Mouse (Mus musculus) monocyte, adult 5-6 weeks (primary cell): Measurements from ENCODE around the gene Megf8. TPM values are rescaled to one million over a fixed set of nuclear protein-coding genes. Genes with fewer than 3 reads are reported as not detected.

Source experiments
- ATAC-seq: fragments of 153-309, 156-312 bp; replicated peaks from 2 replicates; pipeline ENCODE4 v1.8.0; 2017; ENCODE audit warnings: mild to moderate bottlenecking; ENCODE audit not compliant: low TSS enrichment, insufficient number of reproducible peaks, severe bottlenecking, poor library complexity, low FRiP score
- total RNA-seq: library from RNA; stranded (forward); fragments of 200-1000, 200-491, 200-594 nt; gene quantifications from 3 replicates; pipeline ENCODE4 v1.2.3, GENCODE M21; 2017

The Megf8 gene
- total RNA-seq, 1 experiment from 2014 or later, result 0.86 TPM

DNA sequence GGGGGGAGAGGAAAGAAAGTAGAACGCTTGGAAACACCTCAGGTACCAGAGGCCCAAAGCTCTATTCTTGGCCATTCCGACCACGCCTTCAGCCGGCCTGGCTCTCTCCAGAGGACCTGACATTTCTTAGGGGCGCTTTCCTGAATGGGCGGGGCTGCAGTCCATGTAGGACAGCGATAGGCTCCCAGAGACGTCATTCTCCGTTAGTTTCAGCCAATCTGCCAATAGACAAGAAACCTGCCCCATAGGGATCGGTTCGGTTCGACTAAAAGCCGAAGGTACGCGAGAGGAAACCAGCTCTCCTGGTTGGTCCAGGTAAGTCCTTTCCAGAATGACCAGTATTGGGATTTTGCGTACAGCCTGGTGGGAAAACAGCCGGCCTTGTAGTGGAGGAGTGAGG, 59.6 kb downstream of the Megf8 start:
- no peak for ATAC-seq

DNA sequence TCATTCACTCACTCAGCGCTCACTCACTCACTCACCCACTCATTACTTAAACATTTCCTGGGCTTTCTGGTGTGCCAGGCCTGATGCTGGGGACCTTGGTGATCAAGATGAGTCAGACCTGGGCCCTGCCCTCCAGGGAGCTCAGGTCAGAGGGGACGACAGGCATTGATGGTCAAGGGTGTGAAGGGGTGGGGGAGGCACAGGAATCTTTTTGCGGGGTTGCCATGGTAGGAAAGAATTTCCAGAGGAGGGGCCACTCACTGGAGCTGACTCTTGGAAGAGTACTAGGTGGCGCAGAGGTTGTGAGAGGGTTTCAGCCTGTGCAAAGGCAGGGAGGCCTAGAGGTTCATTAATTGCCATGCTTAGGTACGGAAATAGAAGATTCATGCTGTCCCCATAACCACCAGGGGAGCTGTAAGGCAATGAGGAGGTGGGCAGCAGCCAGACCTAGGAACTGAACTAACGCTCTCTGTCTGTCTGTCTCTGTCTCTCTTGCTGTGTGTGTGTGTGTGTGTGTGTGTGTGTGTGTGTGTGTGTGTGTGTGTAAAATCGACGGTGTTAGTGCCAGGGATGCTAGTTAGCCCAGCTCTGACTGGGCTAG, 60.2 kb downstream of the Megf8 start:
- no peak for ATAC-seq

DNA sequence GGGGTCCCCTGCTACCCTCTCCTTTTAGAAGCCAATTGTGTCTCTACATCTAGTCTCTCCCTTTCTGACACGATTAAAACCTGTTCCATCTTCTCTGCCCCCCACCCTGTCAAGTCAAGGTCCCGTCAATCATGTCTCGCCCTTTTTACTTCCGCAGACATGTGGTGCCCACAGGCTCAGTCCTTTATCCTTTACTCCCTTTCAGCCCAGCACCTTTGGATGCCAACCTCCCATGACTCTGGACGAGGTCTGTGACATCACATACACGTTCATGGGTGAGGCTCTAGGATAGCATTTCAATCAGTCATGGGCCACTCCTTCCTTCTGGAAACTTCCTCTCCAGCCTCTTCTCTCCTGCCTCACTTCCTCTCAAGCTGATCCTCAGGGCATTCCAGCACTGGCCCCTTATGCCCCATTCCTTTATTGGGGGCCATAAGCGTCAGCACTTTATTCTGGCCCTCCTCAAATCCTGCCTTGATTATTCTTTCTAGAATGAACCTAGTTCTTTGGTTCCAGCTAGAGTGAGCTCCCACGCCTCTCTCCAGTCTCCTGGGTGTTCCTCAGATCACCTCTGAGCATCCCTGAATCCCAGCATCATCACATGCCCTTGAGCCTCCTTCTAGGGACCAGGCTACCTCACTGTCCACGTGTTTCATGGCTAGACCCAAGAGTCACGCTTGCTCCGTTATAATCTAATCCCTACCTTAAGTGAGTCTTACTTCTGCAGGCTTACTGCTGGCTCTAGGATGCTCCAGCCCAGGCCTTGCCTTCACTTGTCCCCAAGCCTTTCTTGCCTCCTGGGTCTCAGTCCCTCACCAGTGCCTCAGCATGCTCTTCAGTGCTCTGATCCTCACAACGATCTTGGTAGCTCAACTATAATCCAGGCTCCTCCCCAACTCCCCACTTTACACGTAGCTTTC, 61.5 kb downstream of the Megf8 start:
- ATAC-seq, result peak; percentile 15; the same call in 1 of the 2 replicates

DNA sequence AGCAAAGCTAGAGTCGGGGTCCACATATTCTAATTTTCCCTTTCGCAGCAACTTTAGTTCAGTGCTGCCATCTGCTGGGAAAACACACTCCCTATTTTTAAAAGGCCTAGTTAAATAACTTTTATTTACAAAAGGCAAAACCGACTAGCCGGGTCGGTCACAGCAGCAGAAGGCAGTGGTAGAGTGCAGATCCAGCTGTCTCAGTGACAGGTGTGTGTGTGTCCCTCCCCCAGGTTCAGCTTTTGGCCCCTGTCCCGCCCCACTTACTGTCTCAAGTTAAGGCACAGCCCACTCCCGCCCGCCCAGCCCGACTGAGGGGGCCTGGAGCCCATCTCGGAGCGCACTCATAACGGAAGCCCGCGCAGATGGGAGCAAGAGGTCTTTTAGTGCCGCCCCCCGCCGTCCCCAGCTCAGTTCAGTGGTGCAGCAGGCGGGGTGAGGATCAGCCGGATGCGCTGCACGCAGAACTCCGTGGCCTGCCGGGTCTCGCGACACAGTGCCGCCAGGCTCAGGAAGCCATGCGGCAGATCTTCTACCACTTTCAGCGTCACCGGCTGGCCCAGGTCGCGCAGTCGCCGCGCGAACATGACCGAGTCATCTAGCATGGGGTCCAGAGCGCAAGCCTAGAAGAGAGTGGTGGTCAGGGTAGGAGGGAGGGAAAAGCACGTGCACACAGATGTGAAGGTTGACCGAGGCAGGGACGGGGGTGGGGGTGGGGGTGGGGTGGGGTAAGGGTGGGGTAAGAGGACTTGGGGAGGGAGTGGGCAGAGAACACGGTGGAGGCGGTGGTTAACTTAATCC, 62.8 kb downstream of the Megf8 start:
- ATAC-seq, result no peak

DNA sequence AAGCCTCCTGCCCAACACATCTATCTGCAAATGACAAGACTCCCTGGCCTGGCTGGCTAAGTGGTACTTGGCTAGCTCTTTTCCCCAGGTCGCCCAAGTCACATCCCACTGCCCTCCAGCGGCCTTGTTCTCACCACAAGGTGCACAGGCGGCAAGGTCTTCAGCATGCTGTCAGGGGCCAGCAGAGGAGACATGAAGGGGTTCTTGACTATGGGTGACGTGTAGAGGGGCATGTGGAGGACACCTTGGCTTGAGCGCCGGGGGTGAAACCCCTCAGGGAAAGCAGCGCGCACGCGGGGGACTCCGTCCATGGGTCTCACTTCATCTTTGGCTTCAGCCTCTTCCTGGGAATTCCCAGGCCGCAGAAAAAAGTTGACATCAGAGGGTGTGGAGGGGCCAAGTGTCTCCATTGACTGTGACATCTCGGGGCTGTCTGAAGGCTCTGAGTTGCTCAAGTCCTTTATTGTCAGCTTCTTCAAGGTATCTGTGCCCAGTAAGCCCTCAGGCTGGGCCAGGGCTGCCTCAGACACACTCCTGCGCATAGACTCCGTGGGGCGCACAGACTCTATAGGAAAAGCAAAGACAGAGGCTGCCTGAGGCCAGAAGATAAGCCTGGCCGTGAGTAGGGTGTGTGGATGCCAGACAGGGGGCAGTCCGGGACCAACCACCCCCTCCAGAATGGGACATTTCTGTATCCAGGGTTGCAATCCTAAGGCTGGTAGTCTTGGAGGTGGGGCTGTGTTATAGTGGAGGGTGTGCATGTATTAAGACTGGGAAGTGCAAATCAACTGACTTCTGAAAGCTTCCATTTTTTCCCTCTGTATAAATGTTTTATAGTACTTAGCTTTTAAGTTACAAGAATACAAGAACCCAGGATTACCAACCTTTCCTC, 63.7 kb downstream of the Megf8 start:
- no peak for ATAC-seq

DNA sequence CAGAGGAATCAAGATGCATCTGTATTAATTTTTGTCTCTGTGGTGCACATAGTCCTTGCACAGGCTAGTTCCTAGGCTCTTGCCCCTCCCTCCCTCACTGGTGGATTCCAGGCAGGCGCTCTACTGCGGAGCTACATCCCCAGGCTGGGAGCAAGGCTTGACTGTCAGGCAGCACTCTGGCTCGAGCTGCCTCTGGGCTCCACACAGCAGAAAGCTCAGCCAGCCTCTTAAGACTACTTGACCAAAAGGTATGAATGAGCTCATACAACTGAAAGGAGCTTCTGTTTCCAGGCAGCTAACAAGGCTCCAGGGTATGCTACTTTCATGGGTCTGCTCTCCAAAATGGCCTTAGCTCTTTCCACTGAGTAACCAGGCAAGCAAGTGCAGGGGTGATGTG, 64.3 kb downstream of the Megf8 start:
- ATAC-seq, result no peak

DNA sequence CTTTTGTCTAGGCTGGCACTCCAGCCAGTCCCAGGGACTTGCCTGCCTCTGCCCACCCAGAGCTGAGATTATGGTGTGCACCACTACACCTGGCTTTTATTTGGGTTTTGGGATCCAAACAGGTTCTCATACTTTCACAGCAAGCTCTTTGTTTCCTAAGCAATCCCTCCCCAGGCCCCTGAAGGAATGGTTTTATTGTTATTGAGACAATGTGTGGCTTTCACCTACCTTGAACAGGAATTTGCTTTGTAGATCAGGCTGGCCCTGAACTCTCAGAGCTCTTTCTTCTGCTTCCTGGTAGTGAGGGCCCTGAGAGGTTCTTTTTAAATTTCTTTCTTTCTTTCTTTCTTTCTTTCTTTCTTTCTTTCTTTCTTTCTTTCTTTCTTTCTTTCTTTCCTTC, 65.6 kb downstream of the Megf8 start:
- ATAC-seq, result no peak

DNA sequence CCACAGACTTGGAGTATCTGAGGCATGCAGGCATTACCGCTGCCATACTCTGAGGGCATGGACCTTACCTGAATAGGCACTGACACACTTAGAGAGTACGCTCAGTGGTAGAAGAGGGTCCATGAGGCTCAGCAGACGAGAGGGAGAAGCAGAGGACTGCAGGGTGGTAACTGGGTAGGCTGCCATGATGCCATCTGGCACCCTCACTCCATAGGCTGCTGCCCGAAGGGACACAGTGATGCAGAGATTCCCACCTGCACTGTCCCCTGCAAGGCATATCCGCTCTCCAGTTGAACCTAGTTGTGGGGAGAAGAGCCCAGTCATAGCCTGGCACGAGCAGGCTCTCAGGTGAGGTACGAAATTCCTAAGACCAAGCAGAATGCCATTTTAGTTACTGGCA, 66.4 kb downstream of the Megf8 start:
- ATAC-seq, result no peak

DNA sequence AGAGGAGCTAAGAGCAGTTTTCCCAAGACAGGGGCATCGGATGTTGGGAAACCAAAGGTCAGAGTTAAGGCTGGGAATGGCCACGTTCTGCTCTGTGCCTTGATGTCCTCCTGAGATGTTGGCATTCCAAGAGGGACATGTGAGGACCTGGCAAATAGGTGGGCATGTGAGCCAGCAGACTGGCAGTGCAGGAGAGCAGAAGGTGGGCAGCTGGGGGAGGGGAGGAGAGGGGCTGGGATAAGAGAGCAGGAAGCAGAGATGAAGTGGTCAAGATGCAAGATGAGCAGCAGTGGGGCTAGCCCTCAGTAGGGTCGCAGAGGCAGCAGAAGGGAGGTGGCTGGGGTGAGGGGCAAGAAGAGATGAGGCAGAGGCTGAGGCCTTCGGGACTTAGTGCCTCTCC, 66.9 kb downstream of the Megf8 start:
- ATAC-seq, result no peak

DNA sequence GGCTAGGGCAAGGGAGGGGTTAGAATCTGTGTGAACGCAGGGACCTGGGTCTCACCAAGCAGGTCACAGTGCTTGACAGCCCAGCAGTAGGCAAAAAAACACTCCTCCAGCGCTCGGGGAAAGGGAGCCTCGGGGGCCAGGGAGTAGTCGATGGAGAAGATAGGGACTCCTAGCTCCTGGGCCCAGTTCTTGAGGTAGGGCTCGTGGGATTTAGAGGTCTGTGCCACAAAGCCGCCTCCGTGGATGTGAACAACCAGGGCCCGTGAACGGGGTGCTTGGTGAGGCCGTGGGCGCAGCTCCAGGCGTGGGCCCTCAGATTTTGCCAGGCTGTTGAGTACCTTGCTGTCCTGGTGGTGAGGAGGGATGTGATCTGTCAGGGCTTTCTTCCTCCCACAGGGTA, 67.4 kb downstream of the Megf8 start:
- ATAC-seq, result no peak

DNA sequence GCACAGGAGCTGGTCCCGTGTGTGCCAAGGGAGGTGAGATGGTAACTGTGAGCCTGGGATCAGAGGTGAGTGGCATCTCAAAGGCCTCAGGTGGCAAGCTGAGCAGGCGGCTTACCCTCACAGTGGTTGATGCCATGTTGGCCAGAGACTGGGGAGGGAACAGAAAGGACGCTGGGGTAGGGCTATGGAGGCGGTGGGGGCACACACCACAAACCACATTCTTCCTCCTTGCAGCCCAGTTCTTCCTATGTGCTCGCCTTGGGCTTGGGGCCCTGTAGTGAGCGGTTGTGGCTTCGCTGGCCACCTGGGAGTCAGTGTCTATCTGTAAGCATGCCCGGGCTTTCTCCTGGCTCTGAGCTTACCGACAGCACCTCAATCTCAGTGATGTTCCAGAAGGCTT, 67.9 kb downstream of the Megf8 start:
- ATAC-seq, result peak; percentile 20; the same call in 1 of the 2 replicates

DNA sequence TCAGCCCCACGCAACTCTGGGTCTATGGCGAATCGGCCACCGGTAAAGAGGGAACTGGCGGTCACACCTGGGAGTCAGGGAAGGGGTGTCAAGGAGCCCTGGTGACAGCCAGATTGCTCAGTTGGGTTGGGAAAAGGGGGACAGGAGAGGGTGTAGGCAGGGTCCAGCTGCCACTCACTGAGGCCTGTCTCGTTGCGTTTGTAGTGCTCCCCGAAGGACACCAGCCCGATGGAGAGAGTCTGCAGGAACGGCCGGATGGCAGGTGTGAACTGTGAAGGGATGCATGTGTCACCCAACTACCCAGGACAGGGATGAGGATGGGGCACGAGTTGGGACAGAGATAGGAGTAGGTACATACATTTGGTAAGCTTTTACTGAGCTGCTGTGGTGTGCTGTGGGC, 68.3 kb downstream of the Megf8 start:
- no peak for ATAC-seq

DNA sequence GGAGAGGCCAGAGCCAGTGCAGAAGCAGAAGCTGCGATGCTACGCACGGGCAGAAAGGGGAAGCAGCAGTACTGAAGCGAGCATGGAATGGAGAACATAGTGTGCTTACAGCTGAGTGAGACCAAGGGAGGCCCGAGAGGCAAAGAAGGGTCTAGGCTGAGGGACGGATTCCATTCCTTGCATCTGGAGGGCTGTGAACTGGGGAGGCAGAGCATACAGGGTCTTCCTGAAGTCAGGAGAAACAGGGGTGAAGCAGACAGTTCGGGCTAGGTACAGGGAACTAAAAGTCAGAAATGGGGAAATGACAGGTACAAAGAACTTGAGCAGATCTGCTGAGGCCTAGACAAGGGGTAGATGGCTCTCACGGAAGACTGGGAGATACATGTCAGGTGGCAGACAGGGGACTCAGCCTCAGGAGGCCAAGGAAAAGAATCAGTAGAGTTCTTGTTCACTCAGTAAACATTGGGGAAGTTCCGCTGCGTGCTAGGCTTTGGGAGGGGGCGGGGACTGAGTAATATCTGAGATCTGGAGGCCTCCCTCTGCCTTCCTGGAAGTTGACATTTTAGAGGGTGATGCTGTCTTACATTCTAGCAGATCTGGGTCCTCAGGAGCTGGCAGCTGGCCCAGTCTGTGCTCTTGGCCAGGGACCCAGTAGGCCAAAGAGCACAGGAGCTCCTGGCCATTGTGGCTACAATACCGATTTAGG, 69.0 kb downstream of the Megf8 start:
- ATAC-seq, result peak; percentile 78

DNA sequence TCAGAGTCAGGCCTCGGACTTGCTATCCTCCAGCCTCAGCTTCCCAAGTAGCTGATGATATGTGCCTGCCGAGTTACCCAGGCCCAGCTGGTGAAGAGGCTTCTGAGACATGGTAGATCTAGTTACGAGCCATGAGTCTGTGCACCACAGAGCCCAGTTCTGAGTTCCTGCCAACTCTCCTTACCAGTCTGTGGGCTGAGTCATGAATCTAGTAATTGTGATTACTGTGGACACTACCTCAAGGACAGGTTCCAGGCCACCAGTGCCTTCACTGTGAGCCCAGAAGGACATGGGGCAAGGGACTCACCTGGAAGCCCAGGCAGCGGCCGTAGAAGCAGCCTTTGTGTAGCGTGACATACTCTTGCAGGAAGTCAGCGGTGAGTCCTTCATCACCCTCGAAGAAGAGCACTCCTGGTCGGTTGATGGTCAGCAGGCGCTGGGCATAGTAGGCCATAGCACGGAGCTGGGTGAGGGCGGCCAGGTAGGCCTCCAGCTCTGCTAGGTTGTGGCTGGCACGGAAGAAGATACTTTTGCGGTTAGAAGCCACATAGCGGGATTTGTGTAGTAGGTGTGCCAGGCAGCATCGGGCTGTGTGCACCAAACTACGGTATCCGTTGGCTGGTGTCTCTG, 71.0 kb downstream of the Megf8 start:
- no peak for ATAC-seq

DNA sequence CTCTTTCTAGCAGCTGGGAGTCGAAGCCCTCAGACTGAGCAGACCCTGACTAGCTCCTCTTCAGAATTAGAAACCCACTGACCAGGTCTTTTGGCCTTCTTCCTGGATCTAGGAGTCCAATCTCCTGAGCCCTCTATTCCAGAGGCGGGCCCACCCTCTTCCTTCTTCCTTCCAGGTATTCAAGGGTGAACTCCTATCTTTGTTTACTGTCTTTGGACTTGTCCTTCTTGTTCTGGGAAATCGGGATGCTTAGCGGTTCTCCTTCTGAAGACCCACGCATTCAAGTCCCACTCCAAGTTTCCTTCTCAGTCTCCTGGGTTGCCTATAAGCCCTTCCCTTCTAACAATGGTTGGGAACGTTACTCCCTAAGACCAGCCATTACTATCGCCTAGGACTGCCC, 72.0 kb downstream of the Megf8 start:
- ATAC-seq, result no peak

DNA sequence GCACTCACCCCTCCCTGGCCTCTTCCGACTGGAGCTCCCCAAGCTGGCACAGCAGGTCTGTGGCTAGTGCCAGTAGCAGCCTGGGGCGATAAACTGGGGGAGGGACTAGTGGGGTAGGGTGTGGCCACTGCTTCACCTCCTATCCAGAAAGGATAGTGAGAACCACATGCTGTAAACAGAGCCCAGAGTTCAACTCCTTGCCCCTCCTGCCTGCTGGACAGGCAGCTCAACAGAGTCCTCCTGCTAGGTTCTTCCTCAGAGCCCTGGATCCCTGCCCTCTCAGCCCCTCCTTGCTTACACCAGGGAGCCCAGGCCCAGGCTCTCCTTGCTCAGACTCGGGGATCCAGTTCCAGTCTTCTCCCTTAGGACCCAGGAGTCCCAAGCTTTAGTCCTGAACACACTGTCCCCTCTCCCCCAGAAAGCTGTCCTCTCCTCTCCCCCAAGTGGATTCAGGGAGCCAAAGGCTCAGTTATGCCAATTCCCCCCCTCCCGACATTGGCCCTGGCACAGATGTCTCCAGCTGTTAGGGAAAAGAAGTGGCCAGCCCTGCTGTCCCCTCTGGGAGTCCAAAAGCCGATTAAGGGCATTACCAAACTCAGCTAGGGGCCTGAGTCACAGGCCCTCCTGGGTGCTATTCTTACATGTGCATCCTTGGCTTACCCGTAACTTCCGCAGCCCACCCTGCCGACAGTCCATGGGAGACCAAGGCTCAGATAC, 73.2 kb downstream of the Megf8 start:
- ATAC-seq, result no peak

DNA sequence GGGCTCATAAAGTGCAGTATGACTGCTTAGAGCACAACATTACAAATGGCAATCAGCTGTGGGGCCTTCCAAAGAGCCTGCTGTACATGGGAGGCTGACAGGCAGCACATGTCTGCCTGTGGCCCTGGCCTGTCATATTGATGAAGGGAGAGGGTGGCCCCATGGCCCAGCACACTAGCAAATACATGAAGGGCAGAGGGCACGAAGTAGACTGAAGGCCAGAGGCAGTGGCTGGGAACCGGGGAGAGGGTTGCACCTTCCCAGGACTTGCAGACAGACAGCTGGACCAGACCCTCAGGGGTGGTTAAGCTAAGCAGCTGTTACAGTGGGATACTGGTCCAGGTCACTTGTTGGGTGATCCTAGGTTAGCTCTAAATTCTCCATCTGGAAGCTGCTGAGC, 74.0 kb downstream of the Megf8 start:
- no peak for ATAC-seq
